Mouse (Mus musculus): ENCODE results near the gene Zfp609.

Zfp609 gene

DNA sequence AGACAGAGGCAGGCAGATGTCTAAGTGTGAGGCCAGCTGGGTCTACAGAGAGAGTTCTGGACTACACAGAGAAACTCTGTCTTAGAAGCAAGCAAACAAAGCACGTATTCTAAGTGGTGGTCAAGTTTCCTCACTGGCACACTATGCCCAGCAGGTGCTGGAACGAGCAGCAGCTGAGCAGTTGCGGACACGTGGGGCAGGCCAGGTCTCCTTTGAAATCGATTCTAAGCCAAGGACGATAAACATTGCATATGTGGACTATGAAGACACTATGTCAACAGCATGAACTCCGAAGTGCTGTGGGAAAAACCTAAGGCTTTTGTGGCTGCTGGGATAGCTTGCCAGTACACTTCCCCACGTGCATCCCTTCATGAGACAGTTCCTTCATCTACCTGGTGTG is 67.4 kb downstream of the Zfp609 start:
- DNase-seq (ENCODE audit: low spot score), result no peak

DNA sequence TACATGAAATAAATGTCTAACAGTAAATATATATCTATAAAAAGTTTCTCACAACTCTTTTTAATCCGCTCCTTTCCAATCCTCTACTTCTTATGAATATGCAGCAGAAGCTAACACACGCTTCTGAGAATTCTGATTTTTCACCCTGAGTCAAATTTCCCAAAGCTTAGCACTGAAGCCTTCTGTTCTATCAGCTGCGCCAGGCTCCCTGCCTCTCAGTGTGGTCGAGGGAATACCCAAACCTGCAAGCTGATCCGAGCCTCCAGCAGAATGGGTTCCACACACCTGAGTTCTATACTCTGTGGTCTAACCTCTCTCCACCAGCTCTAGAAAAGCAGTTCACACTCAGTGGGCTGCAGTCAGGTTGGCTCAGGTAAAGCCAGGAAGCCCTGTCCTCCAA is 68.1 kb downstream of the Zfp609 start:
- DNase-seq (ENCODE audit: low spot score), result no peak

- no peak for DNase-seq (ENCODE audit: low spot score)
Observed at GRCm38 (mm10) chr9:65757826-65758225, 69.5 kb downstream of the Zfp609 start.

- DNase-seq (ENCODE audit: low spot score), result no peak
Observed at GRCm38 (mm10) chr9:65755673-65756375, 71.5 kb downstream of the Zfp609 start.

DNA sequence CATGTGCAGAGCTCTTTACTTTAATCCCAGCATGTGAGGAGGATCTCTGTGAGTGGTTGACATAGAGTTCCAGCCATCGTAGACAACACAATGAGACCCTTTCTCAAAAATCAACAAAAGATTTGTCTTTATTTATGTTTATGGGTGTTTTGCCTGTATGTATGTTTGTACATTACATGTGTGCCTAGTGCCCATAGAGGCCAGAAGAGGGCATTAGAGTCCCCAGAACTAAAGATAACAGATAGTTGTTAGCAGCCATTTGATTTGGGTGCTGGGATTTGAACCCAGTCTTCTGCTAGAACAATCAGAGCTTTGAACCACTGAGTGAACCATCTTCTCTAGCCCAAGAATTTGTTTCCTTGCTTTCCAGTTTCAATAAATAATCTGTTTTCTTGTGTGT is 72.2 kb downstream of the Zfp609 start:
- no peak for DNase-seq (ENCODE audit: low spot score)

DNA sequence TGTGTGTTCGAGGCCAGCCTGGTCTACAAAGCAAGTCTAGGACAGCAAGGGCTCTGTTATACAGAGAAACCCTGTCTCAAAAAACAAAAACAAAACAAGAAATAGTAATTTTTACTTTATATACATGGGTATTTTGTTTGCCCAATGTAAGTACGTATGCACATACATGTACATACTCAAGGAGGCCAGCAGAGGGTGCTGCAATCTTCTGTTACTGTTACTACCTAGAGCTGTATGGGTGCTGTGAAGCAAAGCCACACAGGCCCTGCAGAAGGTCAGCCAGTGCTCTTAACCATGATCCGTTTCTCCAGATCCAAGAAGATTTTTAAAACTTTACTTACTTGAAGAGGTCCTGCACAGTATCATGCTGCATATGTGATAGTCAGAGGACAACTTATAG is 74.7 kb downstream of the Zfp609 start:
- no peak for DNase-seq (ENCODE audit: low spot score)

DNA sequence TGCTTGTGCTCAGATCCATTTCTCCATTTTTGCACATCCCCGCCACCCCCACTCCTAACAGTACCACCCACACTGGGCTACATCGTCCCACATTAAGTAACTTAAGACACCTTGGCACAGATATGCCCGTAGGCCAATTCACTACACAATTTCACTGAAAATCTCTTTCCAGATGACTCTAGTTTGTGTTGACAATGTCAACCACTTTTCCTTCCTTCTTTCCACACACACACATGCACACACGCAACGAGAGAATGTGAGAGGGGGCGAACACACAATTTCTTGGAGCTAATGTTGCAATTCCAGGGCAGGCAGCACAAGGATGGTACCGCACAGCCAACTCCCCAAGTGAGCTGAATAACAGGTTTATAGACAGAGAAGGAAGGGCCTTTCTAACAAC is 75.5 kb downstream of the Zfp609 start:
- no peak for DNase-seq (ENCODE audit: low spot score)

DNA sequence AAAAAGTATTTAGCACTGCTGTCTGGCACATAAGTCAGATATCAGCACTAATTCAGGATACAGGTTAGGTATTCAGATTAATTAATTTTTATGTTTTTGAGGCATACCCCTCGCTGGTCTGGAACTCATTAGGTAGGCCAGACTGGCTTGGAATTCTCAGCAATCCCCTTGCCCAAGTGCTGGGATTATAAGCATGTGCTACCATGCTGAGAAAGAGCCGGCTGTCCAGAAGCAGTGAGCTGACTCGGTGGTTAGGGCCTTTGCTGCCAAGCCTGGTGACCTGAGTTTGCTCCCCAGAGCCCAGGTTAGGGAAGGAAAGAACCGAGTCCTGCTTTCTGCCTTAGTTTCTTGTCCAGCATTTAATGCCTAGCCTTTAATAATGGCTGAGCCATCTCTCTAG is 79.3 kb downstream of the Zfp609 start:
- no peak for DNase-seq (ENCODE audit: low spot score)

- no peak for DNase-seq (ENCODE audit: low spot score)
Observed at GRCm38 (mm10) chr9:65746479-65746878, 80.9 kb downstream of the Zfp609 start.

DNA sequence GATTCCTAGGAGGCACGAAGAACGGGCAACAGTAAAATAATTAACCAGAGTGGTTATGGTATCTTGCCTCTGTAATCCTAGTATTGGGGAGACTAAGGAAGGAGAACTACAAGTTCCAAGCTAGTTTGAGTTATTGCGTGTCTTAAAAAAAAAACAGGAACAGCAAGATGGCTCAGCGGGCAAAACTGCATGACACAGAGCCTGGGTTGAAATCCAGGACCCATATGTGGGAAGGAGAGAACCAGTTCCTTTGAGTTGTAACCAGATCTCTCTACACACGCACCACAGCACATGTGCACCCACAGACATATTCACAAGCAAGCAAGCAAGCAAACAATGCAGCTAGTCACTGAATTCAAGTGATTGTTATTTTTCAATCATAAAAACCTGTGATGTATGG is 81.9 kb downstream of the Zfp609 start:
- DNase-seq (ENCODE audit: low spot score), result no peak

DNA sequence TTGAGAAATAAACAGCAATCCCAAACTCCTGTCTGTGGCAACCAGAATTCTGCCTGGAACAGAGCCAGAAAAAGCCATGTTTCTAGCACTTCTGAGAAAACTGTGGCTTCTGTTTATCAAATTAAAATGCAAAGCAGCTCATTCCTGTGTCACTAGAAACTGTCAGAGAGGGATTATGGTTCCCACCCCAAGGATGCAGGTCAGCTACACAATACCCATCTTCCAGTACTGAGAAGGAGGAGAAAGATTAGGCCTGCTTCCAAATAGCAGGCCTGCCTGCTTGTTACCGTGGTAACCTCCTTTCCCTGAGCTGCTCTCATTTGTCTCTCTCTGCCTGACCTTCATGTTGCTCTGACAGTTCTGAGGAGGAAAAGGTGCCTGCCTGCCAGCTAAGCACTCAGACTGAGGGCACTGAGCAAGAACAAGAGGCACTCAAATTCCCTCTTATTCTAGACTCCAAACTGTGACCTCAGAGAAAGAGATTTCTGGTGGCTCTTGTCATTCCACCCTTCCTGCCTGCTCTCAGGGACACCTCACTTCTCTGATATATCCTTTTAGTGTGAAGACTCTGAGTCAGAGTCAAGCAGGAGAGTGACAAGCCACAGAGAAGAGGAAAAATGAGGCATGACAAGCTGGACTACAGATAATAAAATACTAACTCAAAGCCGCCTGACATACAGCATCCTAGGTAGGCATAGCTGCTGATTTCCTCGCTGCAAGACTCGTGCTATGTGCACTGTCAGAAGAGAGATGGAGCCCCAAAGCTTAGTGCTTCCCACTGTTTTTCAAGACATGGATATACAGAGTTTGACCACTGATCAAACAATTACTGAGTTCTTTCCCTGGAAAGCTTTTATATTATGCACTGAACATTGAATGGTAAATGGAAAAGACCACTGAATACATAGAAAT is 82.9 kb downstream of the Zfp609 start:
- no peak for DNase-seq (ENCODE audit: low spot score)

DNA sequence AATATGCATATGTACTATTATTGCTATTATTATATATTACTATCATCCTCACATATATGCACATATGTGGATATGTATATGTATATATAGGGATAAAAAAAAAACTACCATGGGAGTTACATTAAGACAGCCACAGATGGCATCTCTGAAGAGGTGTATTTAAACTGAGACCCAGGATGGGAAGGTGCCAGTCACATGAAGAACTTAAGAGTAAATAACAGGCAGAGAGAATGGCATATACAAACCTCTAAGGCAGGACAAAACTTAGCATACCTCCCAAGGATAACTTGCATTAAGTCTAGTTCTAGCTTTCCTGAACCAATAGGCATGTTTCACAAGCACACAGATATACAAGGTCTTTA is 83.6 kb downstream of the Zfp609 start:
- no peak for DNase-seq (ENCODE audit: low spot score)

GRCm38 (mm10) chr9:65743322-65743721 is 84.0 kb downstream of the Zfp609 start:
- no peak for DNase-seq (ENCODE audit: low spot score)

GRCm38 (mm10) chr9:65742777-65743176 is 84.6 kb downstream of the Zfp609 start:
- DNase-seq (ENCODE audit: low spot score), result no peak

GRCm38 (mm10) chr9:65741066-65741852 is 86.1 kb downstream of the Zfp609 start:
- DNase-seq (ENCODE audit: low spot score), result no peak

DNA sequence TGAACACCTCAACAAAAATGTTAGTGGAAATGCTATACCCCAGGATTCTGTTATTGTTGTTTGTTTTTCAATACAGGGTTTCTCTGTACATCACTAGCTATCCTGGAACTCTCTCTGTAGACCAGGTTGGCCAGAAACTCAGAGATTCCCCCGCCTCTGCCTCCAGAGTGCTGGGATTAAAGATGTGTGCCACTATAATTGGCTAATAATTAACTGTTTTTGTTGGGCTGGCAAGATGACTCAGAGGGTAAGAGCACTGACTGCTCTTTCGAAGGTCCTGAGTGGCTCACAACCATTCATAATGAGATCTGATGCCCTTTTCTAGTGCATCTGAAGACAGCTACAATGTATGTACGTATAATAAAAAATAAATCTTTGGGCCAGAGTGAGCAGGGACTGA is 92.4 kb downstream of the Zfp609 start:
- no peak for DNase-seq (ENCODE audit: low spot score)

DNA sequence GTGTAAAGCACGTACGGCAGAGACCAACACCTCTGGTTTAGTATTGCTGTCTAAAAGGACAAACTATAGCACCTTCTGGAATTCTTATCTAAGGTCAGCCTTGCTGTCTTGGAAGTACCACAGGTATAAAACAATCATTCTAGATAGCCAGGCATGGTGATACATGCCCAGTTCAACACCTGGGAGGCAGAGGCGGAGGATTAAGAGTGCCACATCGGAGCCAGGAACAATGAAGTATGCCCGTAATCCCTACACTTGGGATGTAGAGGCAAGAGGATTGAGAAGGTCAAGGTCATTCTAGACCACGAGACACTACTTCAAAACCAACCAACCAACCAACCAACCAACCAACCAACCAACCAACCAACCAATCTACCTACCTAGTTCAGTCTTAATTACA is 98.8 kb downstream of the Zfp609 start:
- DNase-seq (ENCODE audit: low spot score), result no peak

DNA sequence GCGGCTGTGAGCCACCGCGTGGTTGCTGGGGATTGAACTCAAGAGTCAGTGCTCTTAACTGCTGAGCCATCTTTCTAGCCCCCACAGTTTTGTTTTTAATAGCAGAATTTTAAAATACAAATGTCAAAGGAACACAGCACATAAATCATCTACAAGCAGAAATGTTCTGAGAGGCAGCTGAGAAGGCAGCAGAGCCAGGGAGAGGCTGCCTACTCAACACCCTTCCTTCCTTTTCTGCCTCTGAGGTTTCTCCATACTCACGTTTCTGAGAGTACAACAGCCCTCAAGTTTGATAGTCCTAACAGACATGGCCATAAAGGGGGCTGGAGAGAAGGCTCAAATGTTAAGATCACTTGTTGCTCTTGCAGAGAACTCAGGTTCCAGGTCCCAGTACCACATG is 99.9 kb downstream of the Zfp609 start:
- DNase-seq (ENCODE audit: low spot score), result no peak

DNA sequence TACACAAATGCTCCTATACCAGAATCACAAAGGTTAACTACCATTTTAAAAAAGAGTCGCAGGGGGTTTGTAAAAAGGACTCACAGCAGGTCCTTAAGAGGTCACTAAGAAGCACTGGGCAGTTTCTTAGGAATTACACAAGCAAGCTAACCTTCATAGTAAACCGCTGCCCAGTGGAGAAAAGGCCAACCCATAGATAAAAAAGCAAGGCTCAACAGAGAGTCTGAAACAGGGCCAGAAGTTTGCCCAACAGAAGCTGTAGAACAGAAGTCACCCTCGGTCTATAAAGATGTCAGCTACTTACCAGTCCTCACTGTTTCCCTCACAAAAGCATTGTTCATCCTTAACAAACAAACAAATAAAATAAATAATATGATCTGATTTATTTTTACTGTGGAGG is 100.9 kb downstream of the Zfp609 start:
- no peak for DNase-seq (ENCODE audit: low spot score)

DNA sequence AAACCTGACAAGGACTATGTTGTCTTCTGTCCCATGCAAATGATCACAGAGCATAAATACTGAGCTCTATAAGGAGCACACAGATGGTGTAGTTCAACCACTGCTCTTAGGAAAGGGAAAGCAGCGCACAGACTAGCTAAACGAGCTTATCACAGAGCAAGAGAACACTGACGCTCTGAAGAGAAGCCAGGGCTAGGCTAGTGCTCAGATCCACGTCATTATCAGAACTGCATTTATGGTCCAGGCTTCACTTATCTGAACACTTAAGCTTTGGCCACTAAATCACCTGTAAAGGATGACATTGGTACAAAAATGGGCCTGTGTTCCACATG is 102.1 kb downstream of the Zfp609 start:
- no peak for DNase-seq (ENCODE audit: low spot score)

DNA sequence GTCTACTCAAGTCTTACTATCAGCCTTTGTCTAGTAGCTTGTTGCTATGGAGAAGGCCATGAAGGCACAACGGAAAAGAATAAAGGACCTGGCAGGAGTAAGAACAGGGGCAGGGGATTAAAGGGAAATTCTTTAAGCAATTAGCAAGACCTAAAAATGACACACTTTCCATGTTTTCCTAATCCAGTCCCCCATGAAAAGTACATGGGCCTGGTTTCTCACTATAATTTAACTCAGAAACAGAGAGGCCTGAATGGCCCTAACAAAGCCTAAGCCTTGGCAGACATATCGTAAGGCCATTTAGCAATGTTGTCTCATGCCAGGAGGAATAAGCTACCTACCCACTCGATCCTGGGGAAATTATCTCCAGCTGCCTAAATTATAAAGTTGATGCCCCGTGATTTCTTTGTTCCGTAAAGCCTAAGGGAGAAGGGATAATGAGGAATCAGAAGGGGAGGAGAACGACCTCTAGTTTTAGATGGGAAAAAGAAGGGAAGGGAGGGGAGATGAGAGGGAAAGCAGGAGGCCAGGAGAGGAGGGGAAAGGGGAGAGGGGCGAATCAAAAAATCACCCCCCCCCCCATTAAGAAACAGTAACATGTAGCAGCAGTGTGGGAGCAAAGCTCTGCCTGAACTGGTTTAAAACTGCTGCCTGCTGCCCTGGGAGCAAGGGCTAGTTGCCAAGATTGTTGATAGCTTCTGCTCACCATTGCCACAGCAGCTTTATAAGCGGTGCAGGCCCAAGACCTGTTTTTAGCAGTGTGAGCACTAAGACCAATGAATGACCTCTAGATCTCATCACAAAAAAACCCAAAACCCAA is 102.7 kb downstream of the Zfp609 start:
- DNase-seq (ENCODE audit: low spot score), result no peak

GRCm38 (mm10) chr9:65721161-65721566 is 106.2 kb downstream of the Zfp609 start:
- DNase-seq (ENCODE audit: low spot score), result no peak
